Mouse (Mus musculus) liver, embryonic 12.5 days (tissue): ENCODE results near the gene Gm19426. TPM values are rescaled to one million over a fixed set of nuclear protein-coding genes. Genes with fewer than 3 reads are reported as not detected.
"Not testable (repeated sequence)": the region's sequence is repeated elsewhere in the genome, so short reads cannot be mapped to it uniquely, and the experiment has no call there.

Source experiments
- ATAC-seq: fragments of 200-750 bp; cut with Nextera tagmentation; 2 replicates; pipeline ENCODE4 v1.8.0; 2017; ENCODE audit warnings: moderate number of reproducible peaks, mild to moderate bottlenecking, moderate library complexity
- H3K27ac ChIP-seq: fragments of 300-500 bp; sonication (generic); 2 replicates; pipeline ENCODE4 v1.5.1; 2016; ENCODE audit warnings: mild to moderate bottlenecking
- H3K27me3 ChIP-seq: fragments of 300-500 bp; sonication (generic); replicated peaks from 2 replicates; pipeline ENCODE4 v1.6.1; 2016; ENCODE audit warnings: mild to moderate bottlenecking, moderate library complexity
- H3K36me3 ChIP-seq: fragments of 300-500 bp; sonication (generic); 2 replicates; pipeline ENCODE4 v1.6.1; 2016; ENCODE audit warnings: mild to moderate bottlenecking, moderate library complexity
- H3K4me1 ChIP-seq: fragments of 300-500 bp; sonication (generic); 2 replicates; pipeline ENCODE4 v1.6.1; 2016
- H3K4me2 ChIP-seq: fragments of 300-500 bp; sonication (generic); 2 replicates; pipeline ENCODE4 v1.6.1; 2016; ENCODE audit warnings: mild to moderate bottlenecking, moderate library complexity
- H3K4me3 ChIP-seq: fragments of 300-500 bp; sonication (generic); 2 replicates; pipeline ENCODE4 v1.5.1; 2016; ENCODE audit warnings: mild to moderate bottlenecking, moderate library complexity
- H3K9ac ChIP-seq: fragments of 300-500 bp; sonication (generic); 2 replicates; pipeline ENCODE4 v1.6.1; 2016; ENCODE audit warnings: mild to moderate bottlenecking, moderate library complexity
- H3K9me3 ChIP-seq: fragments of 300-500 bp; sonication (generic); replicated peaks from 2 replicates; pipeline ENCODE4 v1.6.1; 2016; ENCODE audit warnings: mild to moderate bottlenecking, moderate library complexity
- WGBS: fragments of 180-500 bp; shearing (Covaris S2); methylation state at CpG from one replicate; pipeline ENCODE4 v1.1.7; 2016; ENCODE audit not compliant: insufficient replicate concordance; 5-methylcytosine and 5-hydroxymethylcytosine counted together
- polyA plus RNA-seq: library from polyadenylated mRNA; unstranded; fragments of >200 nt; fragmentation: Nextera tagmentation; extraction: Ambion mirVana; gene quantifications from 2 replicates; pipeline ENCODE4 v1.2.1, GENCODE M21; 2016

Gm19426 gene
- polyA plus RNA-seq, 1 experiment from 2014 or later, result 3.8 TPM

DNA sequence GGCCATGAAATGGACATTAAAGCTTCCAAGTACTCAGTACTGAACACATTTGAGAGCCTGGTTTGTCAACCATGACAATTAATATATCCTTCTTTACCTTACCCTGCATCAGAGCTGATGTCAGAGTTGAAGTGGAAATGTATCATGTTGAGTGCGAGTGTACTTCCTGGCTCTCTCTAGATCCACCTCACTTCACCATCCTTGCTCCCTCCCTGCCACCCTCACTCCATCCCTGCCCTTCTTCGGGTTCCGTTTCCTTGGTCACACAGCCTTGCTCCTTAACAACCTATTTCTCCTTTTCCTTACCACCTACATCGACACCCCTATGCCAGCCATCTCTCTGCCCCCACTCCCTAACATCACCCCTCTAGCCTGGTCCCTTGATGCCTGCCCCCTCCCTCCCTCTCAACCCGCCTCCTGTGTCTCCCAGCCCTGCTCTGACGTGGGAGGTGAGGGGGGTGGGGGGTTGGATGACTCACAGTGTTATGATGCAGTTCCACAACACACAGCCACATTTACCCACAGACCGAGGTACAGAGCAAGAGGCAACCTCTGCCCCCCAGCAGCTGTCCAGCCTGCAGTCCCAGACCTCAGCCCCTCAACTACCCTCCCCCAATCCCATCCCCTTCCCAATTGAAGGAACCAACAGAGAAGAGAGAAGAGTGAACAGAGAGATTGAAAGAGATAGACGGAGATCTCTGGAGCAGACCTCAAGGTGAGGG lies 9.7 kb downstream of the Gm19426 start, which contains the start of gene Ypel4:
Gene Ypel4, plus strand, starts transcription at position 480 of the 722 bp plus-strand sequence.
- Histone ChIP-seq H3K9ac (peak within 1 kb of the TSS; percentile 90), H3K4me1 (peaks cover 88% of the 10 kb centered on the region), H3K9me3 (no peaks in the 10 kb centered on the region), H3K4me2 (peak within 1 kb of the TSS; percentile 89), H3K4me3 (peak within 1 kb of the TSS; percentile 74), H3K27me3 (peaks cover 14% of the 10 kb centered on the region), H3K36me3 (peaks cover 27% of the 10 kb centered on the region), H3K27ac (peak within 1 kb of the TSS; percentile 99)
- ATAC-seq, result peak; percentile 67
- WGBS, result 4% methylated on average over 8 of the region's 8 CpGs

DNA sequence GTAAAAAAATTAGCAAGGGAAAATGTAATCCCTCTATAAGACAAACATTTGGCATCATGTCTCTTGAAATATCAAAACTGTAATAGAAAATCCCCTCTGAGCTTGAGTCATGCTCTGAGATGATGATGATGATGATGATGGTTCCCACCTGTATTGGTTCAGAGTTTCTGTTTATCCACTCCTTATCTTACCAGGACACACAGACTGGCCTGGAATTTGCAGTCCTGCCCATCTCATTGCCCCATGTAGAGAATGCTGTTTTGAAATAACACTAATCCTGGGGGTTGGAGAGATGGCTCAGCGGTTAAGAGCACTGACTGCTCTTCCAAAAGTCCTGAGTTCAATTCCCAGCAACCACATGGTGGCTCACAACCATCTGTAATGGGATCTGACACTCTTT lies 11.1 kb downstream of the Gm19426 start:
- H3K4me2 ChIP-seq, result peak overlapping the region; percentile 89
- no peak for ATAC-seq
- H3K4me3 ChIP-seq, result no peak overlapping the region
- H3K36me3 ChIP-seq, result peaks cover 18% of the 10 kb centered on the region
- peak overlapping the region; percentile 90 for H3K9ac ChIP-seq
- H3K4me1 ChIP-seq, result peaks cover 83% of the 10 kb centered on the region
- peak overlapping the region; percentile 99 for H3K27ac ChIP-seq
- H3K9me3 ChIP-seq, result no peaks in the 10 kb centered on the region
- peaks cover 10% of the 10 kb centered on the region for H3K27me3 ChIP-seq
- 65% methylated on average over 1 of the region's 1 CpGs for WGBS

DNA sequence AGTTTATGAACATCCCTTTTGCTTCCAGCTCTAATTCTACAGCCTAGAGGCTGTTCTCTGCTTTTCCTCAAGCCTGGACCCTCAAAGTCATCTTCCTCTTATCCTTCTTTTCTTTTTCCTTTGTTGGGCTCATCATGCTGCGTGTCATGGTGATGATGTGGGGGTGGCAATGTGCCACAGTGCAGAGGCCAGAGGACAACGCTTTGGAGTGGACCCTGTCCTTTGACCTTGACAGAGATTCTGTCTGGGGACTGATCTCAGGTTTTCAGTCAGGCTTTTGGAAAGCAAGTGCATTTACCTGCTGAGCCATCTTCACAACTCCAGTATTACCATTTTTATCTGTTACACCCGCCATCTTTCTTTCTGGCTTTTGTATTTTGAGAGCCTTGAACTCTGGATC lies 12.2 kb downstream of the Gm19426 start:
- no peak overlapping the region for H3K4me3 ChIP-seq
- peaks cover 6% of the 10 kb centered on the region; the same call in 1 of the 2 replicates for H3K36me3 ChIP-seq
- peaks cover 75% of the 10 kb centered on the region for H3K4me1 ChIP-seq
- WGBS, result 79% methylated on average over 3 of the region's 3 CpGs
- H3K27ac ChIP-seq, result peak overlapping the region; percentile 99
- ATAC-seq, result no peak
- H3K9ac ChIP-seq, result no peak overlapping the region
- no peak overlapping the region for H3K4me2 ChIP-seq
- H3K9me3 ChIP-seq, result no peaks in the 10 kb centered on the region
- no peaks in the 10 kb centered on the region; the same call in 1 of the 2 replicates for H3K27me3 ChIP-seq

DNA sequence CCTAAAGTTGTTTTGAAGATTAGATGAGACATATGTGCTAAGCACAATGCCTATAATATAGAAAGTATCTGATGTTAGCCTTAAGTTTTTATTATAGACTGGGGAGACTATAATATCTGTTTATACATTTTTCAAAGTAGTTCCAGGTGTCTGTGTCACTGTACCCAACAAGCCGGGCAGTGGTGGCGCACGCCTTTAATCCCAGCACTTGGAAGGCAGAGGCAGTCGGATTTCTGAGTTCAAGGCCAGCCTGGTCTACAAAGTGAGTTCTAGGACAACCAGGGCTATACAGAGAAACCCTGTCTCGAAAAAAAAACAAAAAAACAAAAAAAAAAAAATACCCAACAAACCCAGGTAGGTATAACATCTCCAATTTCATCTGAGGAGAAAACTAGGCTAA lies 15.3 kb downstream of the Gm19426 start:
- not testable (repeated sequence) for H3K4me3 ChIP-seq, H3K27me3 ChIP-seq, ATAC-seq, H3K9me3 ChIP-seq
- Histone ChIP-seq H3K36me3 (peaks cover 28% of the 10 kb centered on the region), H3K4me1 (peaks cover 77% of the 10 kb centered on the region), H3K27ac (peak overlapping the region; percentile 94), H3K9ac (peak overlapping the region; percentile 78; the same call in 1 of the 2 replicates), H3K4me2 (peak overlapping the region; percentile 85)
- WGBS, result 75% methylated on average over 5 of the region's 5 CpGs

DNA sequence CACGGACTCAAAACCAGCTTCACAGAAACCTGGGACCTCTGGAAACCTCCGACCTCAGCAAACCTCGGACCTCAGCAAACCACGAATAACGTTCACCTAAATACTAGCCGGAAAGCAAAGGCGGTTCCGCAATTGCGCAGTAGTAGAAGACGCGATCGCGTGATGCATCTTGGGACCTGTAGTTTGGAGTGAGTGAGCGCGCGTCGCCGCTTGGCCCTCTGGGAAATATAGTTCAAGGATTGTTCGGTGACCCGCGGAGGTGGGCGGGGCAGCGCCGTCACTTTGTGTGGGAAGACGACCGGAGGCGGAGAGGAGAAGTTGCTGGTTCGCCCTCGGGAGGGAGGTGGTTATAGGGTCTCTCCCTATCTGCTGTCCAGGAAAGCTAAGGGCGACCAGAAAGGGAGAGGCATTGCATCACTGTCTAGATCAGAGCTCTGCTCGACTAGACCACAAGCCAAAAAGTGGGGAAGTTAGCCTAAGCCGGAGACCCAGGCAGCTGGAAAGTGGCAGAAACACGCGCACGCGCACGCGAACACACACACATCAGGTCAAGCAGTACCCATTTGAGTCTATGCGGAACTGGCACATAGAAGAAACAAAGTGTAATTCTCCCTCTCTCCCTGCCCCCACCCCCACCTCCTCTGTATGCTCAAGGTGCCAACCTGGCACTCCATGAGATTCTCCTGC lies 16.1 kb downstream of the Gm19426 start, which contains the start of gene Clp1:
Gene Clp1, minus strand, starts transcription at position 179 of the 687 bp plus-strand sequence.
- Histone ChIP-seq H3K4me2 (peak within 1 kb of the TSS; percentile 85), H3K4me1 (peaks cover 69% of the 10 kb centered on the region), H3K27ac (peak within 1 kb of the TSS; percentile 94), H3K36me3 (peaks cover 35% of the 10 kb centered on the region), H3K4me3 (peak within 1 kb of the TSS; percentile 75), H3K9ac (peak within 1 kb of the TSS; percentile 85), H3K27me3 (no peaks in the 10 kb centered on the region), H3K9me3 (no peaks in the 10 kb centered on the region)
- under 1% methylated on average over 39 of the region's 39 CpGs for WGBS
- peak; percentile 93 for ATAC-seq

DNA sequence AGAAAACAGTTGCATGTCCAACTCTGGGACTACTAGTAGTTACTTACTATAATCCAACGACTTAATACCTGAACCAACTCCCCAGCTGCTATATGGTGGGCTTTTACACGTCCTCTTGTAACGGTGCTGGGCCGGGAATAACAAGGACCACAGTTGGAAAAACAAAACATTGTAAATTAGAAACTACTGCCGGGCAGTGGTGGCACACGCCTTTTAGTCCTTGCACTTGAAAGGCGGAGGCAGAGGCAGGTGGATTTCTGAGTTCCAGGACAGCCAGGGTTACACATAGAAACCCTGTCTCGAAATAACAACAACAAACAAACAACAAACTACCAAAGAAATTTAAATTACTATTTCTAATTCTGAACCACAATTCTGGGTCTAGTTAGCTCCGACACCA lies 16.7 kb downstream of the Gm19426 start:
- Histone ChIP-seq H3K9me3 (no peaks in the 10 kb centered on the region), H3K4me3 (peak overlapping the region; percentile 75), H3K9ac (peak overlapping the region; percentile 85), H3K36me3 (peaks cover 41% of the 10 kb centered on the region), H3K27me3 (no peaks in the 10 kb centered on the region), H3K4me1 (peaks cover 68% of the 10 kb centered on the region), H3K27ac (peak overlapping the region; percentile 94), H3K4me2 (peak overlapping the region; percentile 85)
- ATAC-seq, result 0 out of 2 replicates have a peak, but pooled peaks have one; percentile 14
- 2% methylated on average over 9 of the region's 9 CpGs for WGBS

DNA sequence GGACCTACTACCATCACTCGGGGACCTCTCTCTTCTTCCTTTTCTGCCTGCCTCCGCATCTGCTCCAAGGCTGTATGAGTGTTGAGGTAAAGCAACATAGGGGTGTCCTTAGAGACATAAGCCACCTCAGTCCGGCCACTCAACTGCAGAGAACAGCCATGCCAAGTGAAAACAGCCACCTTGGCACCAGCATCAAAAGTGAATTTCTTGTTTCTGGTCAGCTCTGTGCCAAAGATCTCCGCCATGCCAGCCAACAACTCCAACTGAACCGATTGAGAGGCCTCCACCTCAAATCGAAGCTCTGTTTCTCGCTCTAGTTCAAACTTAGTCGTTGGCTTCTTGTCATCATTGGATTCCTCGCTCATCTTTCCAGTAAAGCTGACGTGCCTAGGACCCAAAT lies 17.7 kb downstream of the Gm19426 start:
- H3K9me3 ChIP-seq, result no peaks in the 10 kb centered on the region
- peaks cover 68% of the 10 kb centered on the region for H3K4me1 ChIP-seq
- H3K27ac ChIP-seq, result peak overlapping the region; percentile 94; the same call in 1 of the 2 replicates
- H3K27me3 ChIP-seq, result no peaks in the 10 kb centered on the region
- H3K4me2 ChIP-seq, result peak overlapping the region; percentile 85
- WGBS, result 83% methylated on average over 10 of the region's 10 CpGs
- H3K9ac ChIP-seq, result peak overlapping the region; percentile 85
- peak overlapping the region; percentile 75 for H3K4me3 ChIP-seq
- peaks cover 50% of the 10 kb centered on the region for H3K36me3 ChIP-seq
- ATAC-seq, result no peak

DNA sequence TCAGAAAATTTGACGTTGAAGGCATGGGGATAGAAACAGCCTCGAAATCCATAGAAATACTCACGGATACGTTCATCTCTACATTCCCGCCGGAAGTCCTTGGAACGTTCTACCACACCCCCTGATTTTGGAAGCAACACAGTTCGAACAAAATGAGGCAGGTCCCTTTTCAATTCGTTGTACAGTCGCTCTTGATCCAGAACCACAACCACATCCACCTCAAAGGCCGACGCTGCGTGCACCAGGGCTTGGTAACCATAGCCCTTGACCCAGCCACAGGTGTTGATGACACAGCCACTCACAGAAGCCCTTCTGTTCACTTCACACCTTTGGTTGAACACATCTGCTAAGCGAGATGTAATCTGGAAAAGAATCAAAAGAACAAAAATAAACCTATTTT lies 19.6 kb downstream of the Gm19426 start:
- Histone ChIP-seq H3K4me3 (0 out of 2 replicates have a peak overlapping the region, but pooled peaks have one; percentile 75), H3K27me3 (no peaks in the 10 kb centered on the region), H3K4me2 (peak overlapping the region; percentile 85), H3K4me1 (peaks cover 57% of the 10 kb centered on the region), H3K27ac (peak overlapping the region; percentile 43; the same call in 1 of the 2 replicates), H3K36me3 (peaks cover 51% of the 10 kb centered on the region), H3K9ac (no peak overlapping the region), H3K9me3 (no peaks in the 10 kb centered on the region)
- 90% methylated on average over 14 of the region's 14 CpGs for WGBS
- ATAC-seq, result no peak

DNA sequence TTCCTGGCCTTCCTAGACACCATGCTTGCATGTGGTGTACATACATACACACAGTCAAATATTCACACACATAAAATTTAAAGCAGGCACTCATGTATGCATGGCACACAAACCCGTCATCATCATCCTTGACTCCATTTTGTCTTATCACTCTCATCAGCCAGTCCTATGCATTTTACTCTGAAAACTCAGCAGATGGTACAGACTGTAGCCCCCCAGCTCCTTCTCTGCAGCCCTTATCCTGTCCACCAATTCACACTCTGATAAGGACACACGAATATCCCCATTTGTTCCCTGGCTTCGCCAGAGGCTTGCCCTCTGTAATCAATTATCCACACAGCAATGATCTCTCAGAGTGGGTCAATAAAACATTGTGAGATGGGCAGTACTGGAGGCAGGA lies 22.3 kb downstream of the Gm19426 start:
- H3K36me3 ChIP-seq, result peaks cover 51% of the 10 kb centered on the region
- ATAC-seq, result peak; percentile 33; the same call in 1 of the 2 replicates
- H3K9ac ChIP-seq, result no peak overlapping the region
- no peak overlapping the region; the same call in 1 of the 2 replicates for H3K4me2 ChIP-seq
- WGBS, result 43% methylated on average over 3 of the region's 3 CpGs
- no peaks in the 10 kb centered on the region for H3K27me3 ChIP-seq
- peaks cover 59% of the 10 kb centered on the region for H3K4me1 ChIP-seq
- no peak overlapping the region for H3K4me3 ChIP-seq
- no peaks in the 10 kb centered on the region for H3K9me3 ChIP-seq
- no peak overlapping the region for H3K27ac ChIP-seq

DNA sequence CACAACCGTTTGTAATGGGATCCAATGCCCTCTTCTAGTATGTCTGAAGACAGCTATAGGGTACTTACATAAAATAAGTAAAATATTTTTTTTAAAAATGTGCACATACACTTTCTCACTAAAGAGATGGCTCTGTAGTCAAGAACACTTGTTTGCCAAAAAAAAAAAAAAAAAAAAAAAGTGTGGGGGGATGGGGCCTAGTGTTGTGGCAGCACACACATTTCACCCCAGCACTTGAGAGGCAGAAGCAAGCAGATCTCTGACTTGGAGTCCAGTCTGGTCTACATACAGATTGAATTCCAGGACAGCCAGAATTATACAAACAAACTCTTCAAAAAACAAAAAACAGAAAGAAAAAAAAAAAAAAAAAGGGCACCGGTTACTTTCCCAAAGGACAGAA lies 22.7 kb downstream of the Gm19426 start:
- Histone ChIP-seq H3K27me3 (no peaks in the 10 kb centered on the region), H3K9me3 (no peaks in the 10 kb centered on the region), H3K27ac (no peak overlapping the region), H3K9ac (no peak overlapping the region), H3K4me2 (no peak overlapping the region), H3K4me1 (peaks cover 56% of the 10 kb centered on the region), H3K4me3 (no peak overlapping the region), H3K36me3 (peaks cover 48% of the 10 kb centered on the region)
- 93% methylated on average over 2 of the region's 2 CpGs for WGBS
- ATAC-seq, result no peak

DNA sequence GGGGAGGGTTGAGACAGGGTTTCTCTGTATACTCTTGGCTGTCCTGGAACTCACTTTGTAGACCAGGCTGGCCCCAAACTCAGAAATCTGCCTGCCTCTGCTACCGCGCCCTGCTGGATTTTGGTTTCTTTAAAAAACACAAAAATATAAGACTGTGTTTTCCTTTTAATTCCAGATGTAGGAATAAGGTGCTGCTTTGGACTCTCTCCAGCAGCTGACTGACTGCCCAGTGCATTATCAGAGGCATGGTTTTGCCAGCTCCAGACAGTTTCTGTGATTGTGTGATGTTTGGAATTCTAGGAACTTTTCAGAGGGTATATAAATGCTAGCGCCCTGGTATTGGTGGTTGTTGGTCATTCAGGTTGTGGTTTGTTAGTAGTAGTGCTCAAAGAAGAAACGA lies 26.1 kb downstream of the Gm19426 start:
- Histone ChIP-seq H3K9ac (peak overlapping the region; percentile 96; the same call in 1 of the 2 replicates), H3K4me1 (peaks cover 49% of the 10 kb centered on the region), H3K36me3 (peaks cover 18% of the 10 kb centered on the region), H3K27me3 (no peaks in the 10 kb centered on the region), H3K4me3 (no peak overlapping the region), H3K9me3 (no peaks in the 10 kb centered on the region), H3K27ac (peak overlapping the region; percentile 98), H3K4me2 (peak overlapping the region; percentile 83)
- WGBS, result 85% methylated on average over 4 of the region's 4 CpGs
- ATAC-seq, result no peak
